Mouse (Mus musculus): ENCODE measurements at regions not wholly inside any gene's neighbourhood (a gene's known extent, or its start where the extent isn't known, plus 50 kb on each side); places are given as distances from the start of the nearest gene placed in this dataset.

- no peak for DNase-seq (ENCODE audit: low spot score)
These were observed 1378.9 kb upstream of the Jmjd1c start for GRCm38 (mm10) chr10:65716914-65717610.

GRCm38 (mm10) chr10:65722496-65722895 lies 1373.4 kb upstream of the Jmjd1c start:
- DNase-seq (ENCODE audit: low spot score) = no peak

- DNase-seq (ENCODE audit: low spot score) = peak; percentile 38
These were observed 1326.5 kb upstream of the Jmjd1c start for GRCm38 (mm10) chr10:65769451-65769850.

- no peak for DNase-seq (ENCODE audit: low spot score)
These were observed 1324.0 kb upstream of the Jmjd1c start for GRCm38 (mm10) chr10:65771936-65772335.

- DNase-seq (ENCODE audit: low spot score) = no peak
These were observed 1310.9 kb upstream of the Jmjd1c start for GRCm38 (mm10) chr10:65784994-65785393.

All from retina, embryonic 14.5 days (tissue).